Mouse (Mus musculus) midbrain, postnatal 0 days (tissue): ENCODE measurements around the gene Mmp2. TPM values are rescaled to one million over a fixed set of nuclear protein-coding genes. Genes with fewer than 3 reads are reported as not detected.

Source experiments
- ATAC-seq: fragments of 200-750 bp; cut with Nextera tagmentation; 2 replicates; pipeline ENCODE4 v1.8.0; 2017; ENCODE audit warnings: moderate number of reproducible peaks, mild to moderate bottlenecking, moderate TSS enrichment, moderate library complexity; ENCODE audit not compliant: low FRiP score
- DNase-seq: peaks from one replicate; pipeline ENCODE4 v3.0.0-alpha.2; 2015; ENCODE audit warnings: low spot score
- H3K27ac ChIP-seq: fragments of 300-500 bp; sonication (generic); 2 replicates; pipeline ENCODE4 v1.5.1; 2014; ENCODE audit warnings: low read depth, mild to moderate bottlenecking, low read length, mixed read lengths
- H3K27me3 ChIP-seq: fragments of 300-500 bp; sonication (generic); 2 replicates; pipeline ENCODE4 v1.6.1; 2014; ENCODE audit warnings: low read length, control low read depth, mixed read lengths; ENCODE audit not compliant: insufficient read depth
- H3K36me3 ChIP-seq: fragments of 300-500 bp; sonication (generic); 2 replicates; pipeline ENCODE4 v1.6.1; 2014; ENCODE audit warnings: low read length, control low read depth, mixed read lengths; ENCODE audit not compliant: insufficient read depth
- H3K4me1 ChIP-seq: fragments of 300-500 bp; sonication (generic); 2 replicates; pipeline ENCODE4 v1.6.1; 2014; ENCODE audit warnings: mild to moderate bottlenecking, control low read depth, antibody characterized with exemption, low read length, mixed read lengths; ENCODE audit not compliant: insufficient read depth
- H3K4me2 ChIP-seq: fragments of 300-500 bp; sonication (generic); 2 replicates; pipeline ENCODE4 v1.6.1; 2014; ENCODE audit warnings: low read depth, mild to moderate bottlenecking, low read length, mixed read lengths; ENCODE audit not compliant: poor library complexity, severe bottlenecking
- H3K4me3 ChIP-seq: fragments of 300-500 bp; sonication (generic); 2 replicates; pipeline ENCODE4 v1.5.1; 2014; ENCODE audit warnings: low read depth, mild to moderate bottlenecking, low read length, moderate library complexity
- H3K9ac ChIP-seq: fragments of 300-500 bp; sonication (generic); replicated peaks from 2 replicates; pipeline ENCODE4 v1.6.1; 2014; ENCODE audit warnings: mild to moderate bottlenecking, low read length, moderate library complexity, mixed read lengths; ENCODE audit not compliant: poor library complexity, severe bottlenecking
- H3K9me3 ChIP-seq: fragments of 300-500 bp; sonication (generic); 2 replicates; pipeline ENCODE4 v1.6.1; 2016; ENCODE audit warnings: low read length, control low read depth
- CTCF ChIP-seq: IDR thresholded peaks from 2 replicates; pipeline ENCODE4 v1.5.1; 2016; ENCODE audit warnings: antibody characterized with exemption, mild to moderate bottlenecking
- WGBS: fragments of 180-500 bp; shearing (Covaris S2); extraction: QIAGEN DNeasy Blood & Tissue Kit; methylation state at CpG from one replicate; pipeline ENCODE4 v1.1.7; 2014; 5-methylcytosine and 5-hydroxymethylcytosine counted together
- polyA plus RNA-seq: library from polyadenylated mRNA; unstranded; fragments of >200 nt; fragmentation: Nextera tagmentation; extraction: Ambion mirVana; gene quantifications from 2 replicates; pipeline ENCODE4 v1.2.1, GENCODE M21; 2015
- total RNA-seq: library from RNA; depleted of rRNA; stranded (reverse); fragments of >200 nt; gene quantifications from 2 replicates; pipeline ENCODE4 v1.2.3, GENCODE M21; 2014

Mmp2 gene
- total and polyA plus RNA-seq, 2 experiments from 2014 or later: 16.1 to 16.5 TPM

DNA sequence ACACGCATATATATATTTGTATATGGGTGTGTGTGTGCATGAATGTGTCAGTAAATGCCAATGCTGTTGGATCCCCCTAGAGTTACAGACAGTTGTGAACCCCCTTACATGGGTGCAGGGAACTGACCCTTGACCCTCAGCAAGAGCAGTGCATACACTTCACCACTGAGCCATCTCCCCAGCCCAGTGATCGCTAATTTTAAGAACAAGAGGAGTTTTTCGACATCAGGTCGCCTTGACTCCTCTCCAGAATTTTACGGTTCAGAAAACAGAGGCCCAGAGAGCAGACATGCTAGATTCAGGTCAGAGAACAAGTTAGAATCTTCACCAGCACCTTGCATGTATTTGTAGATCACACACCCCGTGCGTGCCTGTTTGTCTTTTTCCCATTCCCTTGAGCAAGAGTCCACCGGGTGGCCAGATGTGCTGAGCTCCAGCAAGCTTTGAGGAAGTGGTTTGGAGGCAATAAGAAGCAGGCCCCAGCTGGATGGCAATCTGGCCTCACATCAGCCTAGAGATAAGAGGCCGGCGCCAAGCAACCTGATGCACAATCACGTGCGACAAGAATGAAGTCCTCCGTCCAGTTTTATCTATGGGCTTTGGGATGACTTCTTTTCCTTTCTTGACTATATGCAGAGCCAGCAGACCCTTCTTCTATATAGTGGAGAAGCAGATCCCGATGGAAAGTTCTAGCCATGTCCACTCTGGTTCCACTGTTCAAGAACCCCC lies 33.1 kb upstream of the Mmp2 start:
- Histone ChIP-seq H3K9ac (no peak overlapping the region), H3K4me3 (no peak overlapping the region), H3K27ac (no peak overlapping the region), H3K27me3 (no peaks in the 10 kb centered on the region), H3K4me1 (no peaks in the 10 kb centered on the region), H3K36me3 (no peaks in the 10 kb centered on the region), H3K9me3 (no peaks in the 10 kb centered on the region), H3K4me2 (no peak overlapping the region)
- WGBS: 83% methylated on average over 14 of the region's 14 CpGs
- no peak for TF ChIP-seq CTCF
- ATAC-seq (no peak), DNase-seq (no peak)

DNA sequence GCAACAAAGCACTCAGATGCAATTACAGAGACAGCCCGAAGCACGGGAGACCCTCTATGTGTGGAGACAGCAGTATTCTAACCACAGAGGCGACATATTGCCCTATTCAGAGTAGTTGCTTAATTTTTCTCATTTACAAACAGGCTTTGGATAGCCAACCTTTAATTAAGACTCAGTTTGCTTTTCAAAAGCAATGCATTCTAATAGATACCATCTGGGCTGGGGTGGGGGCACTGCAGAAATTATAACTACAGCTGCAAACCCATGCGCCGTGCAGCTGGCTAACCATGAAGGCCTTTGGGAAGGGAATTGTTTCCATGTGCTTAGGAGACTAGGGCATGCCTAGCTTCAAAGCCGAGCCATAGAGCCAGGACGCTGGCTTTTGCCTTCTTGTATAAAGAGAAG lies 29.6 kb upstream of the Mmp2 start:
- DNase-seq: no peak
- no peak overlapping the region for H3K4me2 ChIP-seq

DNA sequence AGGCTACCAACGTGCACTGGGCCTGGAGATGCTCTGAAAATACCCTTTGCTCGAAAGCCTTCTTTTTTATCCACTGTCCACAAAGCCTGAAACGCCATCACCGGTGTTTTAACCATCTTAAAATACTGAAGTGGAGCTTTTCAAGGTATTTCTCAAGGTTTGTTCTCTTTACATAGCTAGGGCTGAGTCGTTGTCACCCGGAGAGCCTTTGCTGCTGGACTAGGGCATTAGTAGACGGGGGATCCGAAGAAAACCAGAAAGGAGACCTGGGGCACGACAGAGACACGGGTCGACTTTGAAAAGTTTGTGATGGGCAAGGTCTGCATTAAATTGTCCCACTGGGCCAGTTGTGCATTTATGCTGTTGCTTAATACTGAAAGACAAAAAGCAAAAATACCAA lies 27.7 kb upstream of the Mmp2 start:
- WGBS: 87% methylated on average over 11 of the region's 11 CpGs
- H3K27ac ChIP-seq: no peak overlapping the region
- H3K9me3 ChIP-seq: no peaks in the 10 kb centered on the region
- no peak for TF ChIP-seq CTCF
- no peak for DNase-seq
- no peak overlapping the region for H3K4me3 ChIP-seq
- no peaks in the 10 kb centered on the region for H3K36me3 ChIP-seq
- H3K9ac ChIP-seq: no peak overlapping the region
- no peak for ATAC-seq
- H3K27me3 ChIP-seq: no peaks in the 10 kb centered on the region; the same call in 1 of the 2 replicates
- no peaks in the 10 kb centered on the region for H3K4me1 ChIP-seq
- H3K4me2 ChIP-seq: no peak overlapping the region

More for the DNA sequence above, 29.6 kb upstream of the Mmp2 start:
- no peak for ATAC-seq
- H3K9me3 ChIP-seq: no peaks in the 10 kb centered on the region
- H3K27ac ChIP-seq: no peak overlapping the region
- no peaks in the 10 kb centered on the region; the same call in 1 of the 2 replicates for H3K27me3 ChIP-seq
- H3K36me3 ChIP-seq: no peaks in the 10 kb centered on the region
- 77% methylated on average over 7 of the region's 7 CpGs for WGBS
- no peak overlapping the region for H3K4me3 ChIP-seq
- no peaks in the 10 kb centered on the region for H3K4me1 ChIP-seq
- no peak for TF ChIP-seq CTCF
- H3K9ac ChIP-seq: no peak overlapping the region

DNA sequence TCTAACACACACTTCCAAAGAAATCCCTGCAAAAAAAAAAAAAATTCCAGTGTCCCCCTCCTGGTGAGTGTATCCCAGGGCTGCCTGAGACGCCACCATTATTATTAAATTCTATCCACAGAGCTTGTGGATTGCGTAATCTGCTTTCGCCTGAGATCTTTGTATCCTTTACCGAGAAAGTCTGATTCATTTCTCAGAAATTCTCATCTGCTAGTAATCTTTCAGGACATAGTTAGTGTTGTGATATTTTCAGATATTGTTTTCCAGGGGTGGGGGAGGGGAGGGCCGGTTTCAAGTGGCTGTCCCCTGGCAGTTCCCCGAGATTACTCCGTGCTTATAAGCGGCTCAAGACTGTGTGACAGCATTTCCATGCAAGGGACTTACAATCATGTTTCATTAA lies 25.9 kb upstream of the Mmp2 start:
- H3K36me3 ChIP-seq: no peaks in the 10 kb centered on the region
- no peak for TF ChIP-seq CTCF
- no peaks in the 10 kb centered on the region; the same call in 1 of the 2 replicates for H3K27me3 ChIP-seq
- H3K9ac ChIP-seq: no peak overlapping the region
- 29% methylated on average over 8 of the region's 8 CpGs for WGBS
- ATAC-seq (no peak), DNase-seq (peak; percentile 33)
- H3K4me3 ChIP-seq: no peak overlapping the region
- H3K4me2 ChIP-seq: no peak overlapping the region
- no peak overlapping the region for H3K27ac ChIP-seq
- H3K4me1 ChIP-seq: no peaks in the 10 kb centered on the region
- H3K9me3 ChIP-seq: no peaks in the 10 kb centered on the region

DNA sequence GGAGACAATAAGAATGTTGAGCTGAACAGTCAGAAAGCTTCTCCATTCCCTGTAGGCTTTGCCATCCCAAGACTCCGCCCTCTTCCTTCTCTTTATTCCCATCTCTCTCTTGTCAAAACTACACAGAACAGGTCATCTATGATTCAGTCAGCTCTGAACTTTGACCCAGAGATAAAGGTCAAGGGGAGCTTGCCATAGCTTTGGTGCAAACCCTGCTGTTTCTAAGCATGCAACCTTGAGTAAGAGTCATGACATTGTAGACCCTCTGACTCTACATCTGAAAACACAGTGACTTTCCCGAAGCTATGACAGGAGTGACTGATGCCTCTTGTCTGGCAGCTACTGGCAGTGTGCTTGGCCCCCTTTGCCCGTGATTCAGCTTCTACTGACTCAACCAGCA lies 24.5 kb upstream of the Mmp2 start:
- 88% methylated on average over 3 of the region's 3 CpGs for WGBS
- Histone ChIP-seq H3K9me3 (no peaks in the 10 kb centered on the region), H3K27me3 (no peaks in the 10 kb centered on the region; the same call in 1 of the 2 replicates), H3K4me2 (no peak overlapping the region), H3K4me1 (no peaks in the 10 kb centered on the region), H3K9ac (no peak overlapping the region), H3K36me3 (no peaks in the 10 kb centered on the region), H3K27ac (no peak overlapping the region), H3K4me3 (no peak overlapping the region)
- DNase-seq (no peak), ATAC-seq (no peak)
- TF ChIP-seq CTCF: no peak

DNA sequence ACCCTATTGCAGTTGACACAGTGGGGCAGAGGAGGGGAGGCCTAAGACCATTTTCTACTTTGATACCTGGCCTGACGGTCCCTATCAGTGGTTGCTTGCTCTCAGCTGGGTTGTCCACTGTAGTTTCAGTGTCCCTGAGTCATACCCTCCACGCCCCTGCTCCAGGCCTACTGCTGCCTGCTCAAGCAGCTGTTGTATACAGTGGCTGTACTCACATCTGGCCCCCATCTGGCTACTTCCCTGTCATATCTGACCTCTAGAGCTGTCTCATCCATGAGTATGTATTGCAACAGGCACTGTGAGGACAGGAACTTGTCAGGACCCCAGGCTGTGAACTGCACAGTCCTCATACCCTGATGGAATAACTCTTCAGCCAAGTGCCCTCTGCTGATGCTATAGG lies 14.3 kb upstream of the Mmp2 start:
- H3K4me1 ChIP-seq: no peaks in the 10 kb centered on the region
- no peaks in the 10 kb centered on the region for H3K36me3 ChIP-seq
- no peak for TF ChIP-seq CTCF
- H3K9me3 ChIP-seq: no peaks in the 10 kb centered on the region
- no peak overlapping the region for H3K9ac ChIP-seq
- WGBS: 82% methylated on average over 2 of the region's 2 CpGs
- H3K4me3 ChIP-seq: no peak overlapping the region
- DNase-seq: no peak
- H3K27ac ChIP-seq: no peak overlapping the region
- no peak overlapping the region for H3K4me2 ChIP-seq
- ATAC-seq: no peak
- H3K27me3 ChIP-seq: peaks cover 5% of the 10 kb centered on the region; the same call in 1 of the 2 replicates
